7 mouse cellular contexts compared by ENCODE assay signal in the genomic region with DNA sequence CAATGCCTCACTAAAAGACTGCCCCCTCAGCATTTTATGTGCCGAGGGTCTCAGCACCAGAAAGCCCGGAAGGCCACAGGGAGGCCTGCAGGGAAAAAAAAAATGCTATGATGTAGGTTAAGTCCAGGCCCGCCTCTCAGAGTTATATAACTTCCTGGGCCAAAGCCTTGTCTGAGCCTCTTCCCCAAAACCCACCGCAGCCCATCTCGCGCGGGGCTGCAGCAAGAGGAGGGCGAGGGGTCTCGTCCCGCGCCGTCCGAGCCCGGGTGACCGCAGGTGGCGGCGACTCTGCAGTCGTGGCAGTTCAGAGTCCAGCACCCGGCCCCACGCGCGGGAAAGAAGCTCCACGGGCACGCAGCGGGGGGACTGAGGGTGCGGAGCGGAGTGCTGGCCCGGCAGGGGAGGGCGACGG. TPM values are rescaled to one million over a fixed set of nuclear protein-coding genes. Genes with fewer than 3 reads are reported as not detected.
DNase-seq lines count a peak whose midpoint lies in the region; ATAC-seq and TF ChIP-seq lines count a peak whose summit lies in the region.

No protein-coding gene starts in this region.

- DNase-seq in thymus, adult 2 months, result no peak
- DNase-seq in thymus, postnatal 25 days, result no peak
- DNase-seq in urinary bladder, postnatal 14 days (ENCODE audit: low spot score), result no peak
- no peak for DNase-seq in cerebellum, adult 11 months

- 0% methylated on average over 30 of the region's 30 CpGs for WGBS in thymus, adult 2 months
- under 1% methylated on average over 30 of the region's 30 CpGs for WGBS in hindbrain, embryonic 13.5 days

- no peaks in the 10 kb centered on the region for H3K36me3 ChIP-seq in thymus, adult 2 months (ENCODE audit: control insufficient read depth, insufficient read depth, low read length)
- no peaks in the 10 kb centered on the region for H3K36me3 ChIP-seq in hindbrain, embryonic 13.5 days

- H3K4me1 ChIP-seq in thymus, adult 2 months (replicated peaks; ENCODE audit: control insufficient read depth, insufficient read depth, low read length), result peaks cover 12% of the 10 kb centered on the region
- H3K4me1 ChIP-seq in cortical plate, adult 2 months (ENCODE audit: control insufficient read depth, insufficient read depth, low read length), result peaks cover 5% of the 10 kb centered on the region
- H3K4me1 ChIP-seq in hindbrain, embryonic 13.5 days (replicated peaks), result peaks cover 18% of the 10 kb centered on the region

- no peak for ATAC-seq in hindbrain, embryonic 13.5 days (ENCODE audit: low FRiP score)
- ATAC-seq in megakaryocyte progenitor cell, adult 5-6 weeks (replicated peaks; ENCODE audit: poor library complexity), result peak; percentile 27

- peak overlapping the region; percentile 97 for H3K9ac ChIP-seq in hindbrain, embryonic 13.5 days

- H3K4me3 ChIP-seq in thymus, adult 2 months (ENCODE audit: control insufficient read depth, insufficient read depth, low read length), result peak overlapping the region; percentile 97
- H3K4me3 ChIP-seq in cortical plate, adult 2 months (ENCODE audit: insufficient read depth, low read length), result peak overlapping the region; percentile 97
- peak overlapping the region; percentile 92 for H3K4me3 ChIP-seq in hindbrain, embryonic 13.5 days

- no peak for TF ChIP-seq CTCF in thymus, adult 2 months (IDR thresholded peaks at IDR 0.05; ENCODE audit: borderline replicate concordance, control insufficient read depth, extremely low read depth, insufficient read depth, low read length, poor library complexity)
- TF ChIP-seq CTCF in cortical plate, adult 2 months (IDR thresholded peaks at IDR 0.05; ENCODE audit: extremely low read depth, insufficient read depth, low read length), result no peak

- TF ChIP-seq POLR2A in thymus, adult 2 months (IDR thresholded peaks at IDR 0.05; ENCODE audit: control insufficient read depth, extremely low read depth, insufficient read depth, low read length, poor library complexity), result no peak
- no peak for TF ChIP-seq POLR2A in cortical plate, adult 2 months (IDR thresholded peaks at IDR 0.05; ENCODE audit: extremely low read depth, insufficient read depth, low read length)

- H3K27me3 ChIP-seq in thymus, adult 2 months (ENCODE audit: control insufficient read depth, insufficient read depth, low read length), result no peaks in the 10 kb centered on the region
- H3K27me3 ChIP-seq in hindbrain, embryonic 13.5 days, result no peaks in the 10 kb centered on the region

- no peaks in the 10 kb centered on the region for H3K9me3 ChIP-seq in hindbrain, embryonic 13.5 days

- peak overlapping the region; percentile 79 for H3K4me2 ChIP-seq in hindbrain, embryonic 13.5 days

- no peak overlapping the region for H3K27ac ChIP-seq in thymus, adult 2 months (ENCODE audit: control insufficient read depth, insufficient read depth, low read length)
- peak overlapping the region; percentile 95 for H3K27ac ChIP-seq in cortical plate, adult 2 months (ENCODE audit: insufficient read depth, low read length)
- H3K27ac ChIP-seq in hindbrain, embryonic 13.5 days, result peak overlapping the region; percentile 73

RNA-seq across cellular contexts. Expression of a gene that starts 0.4 kb away (rescaled TPM):
- 0.40 and 0.46 TPM in 2 replicates for polyA plus RNA-seq in thymus, adult 2 months (2012; rRNA removed)
- polyA plus RNA-seq in cortical plate, adult 2 months (2012; rRNA removed), result 6.5 and 7.2 TPM in 2 replicates
- polyA plus RNA-seq in hindbrain, embryonic 13.5 days (2015; fragmentation: Nextera tagmentation; extraction: Ambion mirVana), result 5.0 and 6.8 TPM in 2 replicates
- total RNA-seq in megakaryocyte progenitor cell, adult 5-6 weeks (2015), result 0.46 and 0.84 TPM in 2 replicates
- total RNA-seq in megakaryocyte progenitor cell, adult 5-6 weeks (2017), result 1.2 and 1.5 TPM in 2 replicates

RNA-seq across cellular contexts. Expression of a gene that starts 0.4 kb away (rescaled TPM):
- 3.0 and 4.3 TPM in 2 replicates for polyA plus RNA-seq in thymus, adult 2 months (2012; rRNA removed)
- 19.7 and 20.5 TPM in 2 replicates for polyA plus RNA-seq in cortical plate, adult 2 months (2012; rRNA removed)
- polyA plus RNA-seq in hindbrain, embryonic 13.5 days (2015; fragmentation: Nextera tagmentation; extraction: Ambion mirVana), result 32.8 and 33.2 TPM in 2 replicates
- 22.7 and 38.8 TPM in 2 replicates for total RNA-seq in megakaryocyte progenitor cell, adult 5-6 weeks (2015)
- total RNA-seq in megakaryocyte progenitor cell, adult 5-6 weeks (2017), result 19.3 and 22.5 TPM in 2 replicates

RNA-seq across cellular contexts. Expression of a gene that starts 53.3 kb away (rescaled TPM):
- polyA plus RNA-seq in thymus, adult 2 months (2012; rRNA removed), result not detected in 2 replicates
- not detected in 2 replicates for polyA plus RNA-seq in cortical plate, adult 2 months (2012; rRNA removed)
- not detected in 2 replicates for polyA plus RNA-seq in hindbrain, embryonic 13.5 days (2015; fragmentation: Nextera tagmentation; extraction: Ambion mirVana)
- total RNA-seq in megakaryocyte progenitor cell, adult 5-6 weeks (2015), result not detected in 2 replicates
- not detected in 2 replicates for total RNA-seq in megakaryocyte progenitor cell, adult 5-6 weeks (2017)

RNA-seq across cellular contexts. Expression of a gene that starts 59.2 kb away (rescaled TPM):
- polyA plus RNA-seq in thymus, adult 2 months (2012; rRNA removed), result 0.11 TPM in 1 of 2 replicates, not detected in the other
- polyA plus RNA-seq in cortical plate, adult 2 months (2012; rRNA removed), result 0.04 TPM in 1 of 2 replicates, not detected in the other
- not detected in 2 replicates for polyA plus RNA-seq in hindbrain, embryonic 13.5 days (2015; fragmentation: Nextera tagmentation; extraction: Ambion mirVana)
- not detected in 2 replicates for total RNA-seq in megakaryocyte progenitor cell, adult 5-6 weeks (2015)
- not detected in 2 replicates for total RNA-seq in megakaryocyte progenitor cell, adult 5-6 weeks (2017)
